Mouse (Mus musculus): Measurements from ENCODE around the gene Trim32. TPM values are rescaled to one million over a fixed set of nuclear protein-coding genes. Genes with fewer than 3 reads are reported as not detected.

The Trim32 gene
- 100 to 1,000 TPM; 212 to 244 TPM for total RNA-seq (2021)
- long read RNA-seq, experiment 1, transcript Trim32-202 (2 exons, 3,191 nt): minor isoform, 123 of 425 reads
- long read RNA-seq, experiment 1, transcript Trim32-201 (2 exons, 3,194 nt): major isoform, 237 of 425 reads
- long read RNA-seq, experiment 1, partial matches to known transcripts: 38 of 425 reads
- long read RNA-seq, experiment 1, other reads (novel, unspliced or antisense): 22 of 425 reads
- long read RNA-seq, experiment 2, transcript Trim32-201 (2 exons, 3,194 nt): major isoform, 163 of 278 reads
- long read RNA-seq, experiment 2, transcript Trim32-202 (2 exons, 3,191 nt): minor isoform, 75 of 278 reads
- long read RNA-seq, experiment 2, partial matches to known transcripts: 26 of 278 reads
- long read RNA-seq, experiment 2, other reads (novel, unspliced or antisense): 10 of 278 reads

DNA sequence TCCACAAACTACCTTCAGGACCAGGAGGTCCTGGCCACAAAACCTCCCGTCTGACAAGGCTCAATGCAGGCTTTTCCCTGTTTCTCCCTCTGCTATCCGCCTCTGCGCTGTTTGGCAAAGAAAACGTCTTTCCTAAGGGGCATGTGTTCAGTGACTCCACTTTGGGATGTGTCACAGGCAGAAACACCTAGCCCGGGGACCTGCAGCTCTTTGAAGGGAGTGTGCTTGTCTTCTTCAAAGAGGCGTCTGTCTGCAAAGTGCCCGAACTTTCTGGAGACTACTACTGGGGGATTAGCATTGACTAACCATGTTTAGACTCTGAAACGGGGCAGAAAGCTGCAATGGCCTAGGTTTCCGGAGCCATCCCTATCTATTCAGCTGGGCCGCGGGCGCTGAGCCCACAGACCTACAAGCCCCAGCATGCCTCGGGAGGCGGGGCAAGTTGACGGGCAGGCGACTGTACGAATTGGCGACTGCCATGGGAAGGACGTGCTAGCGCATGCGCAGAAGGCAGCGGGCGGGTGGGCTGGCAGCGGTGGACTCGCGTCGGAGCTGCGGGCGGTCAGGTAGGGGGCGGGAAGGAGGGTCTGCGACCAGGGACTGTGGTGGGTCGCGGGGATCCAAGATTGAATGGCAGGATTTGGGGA is at the start of gene Trim32:
Gene Trim32, plus strand, starts transcription at position 483 of the 647 bp plus-strand sequence.
- TF ChIP-seq CTCF (IDR thresholded peaks at IDR 0.05): no peak
- intact Hi-C loops (cut with DNase I): no loop called here
- Histone ChIP-seq H3K27ac (peak within 1 kb of the TSS; percentile 97), H3K4me3 (peak within 1 kb of the TSS; percentile 93)
- peak; percentile 99 to 100 for DNase-seq (ENCODE audit: extremely low spot score in 1 of 2, low spot score in 2 of 2)

DNA sequence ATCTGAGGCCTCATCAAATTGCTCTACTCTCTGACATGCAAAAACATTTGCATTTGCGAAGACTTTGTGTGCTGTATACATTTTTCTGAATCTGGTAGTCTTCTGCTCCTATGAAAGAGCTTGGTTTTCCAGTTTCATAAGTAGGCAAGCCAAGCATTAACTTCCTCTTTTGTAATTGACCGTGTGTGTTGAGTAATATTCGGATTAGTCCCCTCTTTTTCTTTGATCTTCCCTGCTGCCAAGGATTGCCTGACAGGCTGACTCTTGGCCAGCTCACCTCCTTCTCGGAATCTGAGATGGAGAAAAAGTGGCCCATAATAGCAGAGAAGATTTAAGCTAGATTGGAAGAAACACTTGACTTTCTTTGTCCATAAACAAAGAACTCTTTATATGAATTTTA is 39.3 kb upstream of the Trim32 start:
- Histone ChIP-seq H3K4me3 (no peak overlapping the region), H3K27ac (no peak overlapping the region)
- intact Hi-C loops (cut with DNase I): no loop called here
- no peak for TF ChIP-seq CTCF (IDR thresholded peaks at IDR 0.05)
- DNase-seq (ENCODE audit: extremely low spot score in 1 of 2, low spot score in 2 of 2): no peak

DNA sequence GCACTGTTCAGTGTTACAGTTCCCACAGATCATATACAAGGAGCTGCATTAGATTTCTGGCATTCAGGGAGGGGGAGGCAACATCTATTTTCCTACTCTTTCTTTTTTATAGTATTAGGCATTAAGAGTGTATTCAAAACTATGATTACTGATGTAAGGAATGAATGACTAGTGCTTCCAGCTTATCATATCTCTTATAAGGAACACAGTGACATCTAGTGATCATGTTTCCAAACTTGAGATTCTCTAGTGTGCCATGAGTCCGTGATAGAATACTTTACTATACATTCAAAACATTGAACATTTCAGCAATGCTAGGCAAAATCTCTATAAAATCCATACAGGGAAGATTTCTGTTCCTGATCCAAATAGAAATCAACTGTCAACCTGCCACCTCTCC is 24.5 kb upstream of the Trim32 start:
- H3K4me3 ChIP-seq: no peak overlapping the region
- no peak for DNase-seq (ENCODE audit: extremely low spot score in 1 of 2, low spot score in 2 of 2)
- TF ChIP-seq CTCF (IDR thresholded peaks at IDR 0.05): peak; percentile 49
- no peak overlapping the region for H3K27ac ChIP-seq
- intact Hi-C loops (cut with DNase I): no loop called here

DNA sequence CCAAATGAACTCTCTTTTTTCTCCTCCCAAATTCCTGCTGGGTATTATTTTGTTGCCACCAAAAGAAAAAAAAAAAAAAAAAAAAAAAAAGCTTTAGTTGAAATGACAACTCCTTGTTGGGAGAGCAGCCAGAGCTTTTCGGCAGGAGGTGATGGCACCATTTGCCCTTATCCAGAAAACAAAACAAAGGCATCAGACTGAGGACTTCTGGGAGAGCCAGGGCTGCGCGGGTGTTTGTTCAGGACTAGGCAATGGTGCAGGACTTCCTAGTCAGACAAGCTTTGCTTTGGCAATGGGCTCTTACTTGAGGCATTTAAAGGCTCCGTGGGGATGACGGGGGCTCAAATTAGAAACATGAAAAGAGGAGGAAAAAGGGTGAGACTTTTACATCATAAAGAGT is 17.8 kb upstream of the Trim32 start:
- Histone ChIP-seq H3K4me3 (no peak overlapping the region), H3K27ac (no peak overlapping the region)
- DNase-seq (ENCODE audit: extremely low spot score in 1 of 2, low spot score in 2 of 2): no peak
- intact Hi-C loops (cut with DNase I): loop anchor here (5.0 kb wide), 1 partner anchor 465 kb away; the partner anchor contains the start of gene Pappa
- no peak for TF ChIP-seq CTCF (IDR thresholded peaks at IDR 0.05)

DNA sequence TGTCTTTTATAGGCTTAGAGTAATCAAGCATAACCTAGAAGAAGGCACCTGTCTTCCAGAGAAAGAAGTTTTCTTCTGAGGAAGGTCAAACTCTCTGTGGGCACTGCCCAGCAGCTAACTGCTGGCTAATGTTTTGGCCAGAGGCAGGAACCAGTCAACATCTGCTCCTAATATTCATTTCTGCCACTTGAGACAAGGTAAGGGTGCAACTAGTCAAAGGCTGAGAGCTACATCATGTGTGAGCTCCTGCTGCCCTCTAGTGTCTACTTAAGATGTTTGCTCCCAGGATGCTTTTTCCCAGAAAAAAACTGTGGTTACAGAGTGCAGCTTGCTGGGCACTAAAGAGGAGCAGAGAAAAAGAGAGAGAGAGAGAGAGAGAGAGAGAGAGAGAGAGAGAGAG is 15.0 kb upstream of the Trim32 start:
- TF ChIP-seq CTCF (IDR thresholded peaks at IDR 0.05): peak; percentile 73
- Histone ChIP-seq H3K4me3 (no peak overlapping the region), H3K27ac (no peak overlapping the region)
- intact Hi-C loops (cut with DNase I): loop anchor here (1.0 to 5.0 kb wide), 3 partner anchors 467 to 1059 kb away; partner anchors contain the start of gene Pappa
- peak in 1 of 2 experiments; percentile 22 for DNase-seq (ENCODE audit: extremely low spot score in 1 of 2, low spot score in 2 of 2)

DNA sequence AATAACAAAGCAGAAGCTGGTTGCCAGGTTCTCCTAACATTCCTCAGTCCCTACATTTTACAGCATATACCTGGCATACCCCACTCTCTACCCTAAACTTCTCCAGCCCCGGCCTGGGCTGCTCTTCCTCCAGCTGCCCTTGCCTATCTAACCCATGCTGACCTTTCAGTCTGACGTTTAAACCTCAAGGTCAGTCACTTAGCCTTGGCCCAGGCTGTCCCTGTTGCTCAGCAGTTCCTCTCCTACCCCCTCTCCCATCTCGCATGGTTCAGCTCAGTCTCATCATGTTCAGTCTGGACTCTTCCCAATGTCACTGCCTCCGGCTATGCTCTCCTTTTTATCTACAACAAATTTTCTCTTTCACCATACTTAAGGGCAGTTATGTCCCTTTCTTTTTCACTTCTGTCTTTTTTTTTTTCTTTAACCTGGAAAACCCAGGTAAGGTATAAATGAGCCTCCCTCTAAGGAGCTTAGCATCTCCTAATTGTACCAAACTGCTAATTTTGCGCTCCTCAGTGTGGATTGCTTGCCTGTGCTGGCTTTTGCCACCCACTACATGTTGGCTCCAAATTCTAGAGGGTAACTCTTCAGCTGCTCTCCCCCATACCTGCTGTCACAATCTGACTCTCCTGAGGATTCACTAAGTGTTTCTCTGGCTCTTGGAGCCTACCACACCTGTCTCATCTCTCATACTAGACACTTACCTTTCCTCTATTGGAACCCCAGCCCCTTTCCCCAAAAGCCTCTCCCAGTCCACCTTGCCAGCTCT is 10.0 kb upstream of the Trim32 start:
- intact Hi-C loops (cut with DNase I): no loop called here

DNA sequence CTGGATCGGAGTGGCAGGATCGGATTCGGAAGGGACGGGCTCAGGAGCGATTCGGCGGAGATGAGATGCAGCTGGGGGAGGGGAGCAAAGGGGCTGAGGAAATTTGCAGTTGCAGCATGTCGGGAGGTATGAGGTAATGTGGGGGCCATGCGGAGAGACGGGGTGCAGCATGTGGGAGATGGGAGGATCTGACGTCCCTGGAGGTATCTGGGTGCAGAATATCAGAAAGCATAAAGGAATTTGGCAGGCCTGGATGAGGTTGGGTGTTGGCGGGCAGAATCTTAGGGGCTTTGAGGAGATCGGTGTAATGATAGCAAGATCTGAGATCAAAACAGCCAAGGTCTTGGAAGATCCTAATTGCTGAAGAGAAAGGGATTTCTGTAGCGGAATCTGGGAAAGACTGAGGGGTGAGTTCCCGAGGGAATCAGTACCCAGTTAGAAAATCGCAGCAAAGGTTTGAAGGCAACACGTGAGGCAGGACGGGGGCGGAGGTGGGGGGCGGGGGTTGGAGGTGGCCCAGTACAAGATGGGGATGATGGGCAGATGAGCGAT is 441 bp downstream of the Trim32 start:
- TF ChIP-seq CTCF (IDR thresholded peaks at IDR 0.05): no peak
- peak overlapping the region; percentile 97 for H3K27ac ChIP-seq
- intact Hi-C loops (cut with DNase I): no loop called here
- peak overlapping the region; percentile 93 for H3K4me3 ChIP-seq
- DNase-seq (ENCODE audit: extremely low spot score in 1 of 2, low spot score in 2 of 2): no peak

More for the DNA sequence above, 10.0 kb upstream of the Trim32 start:
- H3K27ac ChIP-seq: no peak overlapping the region
- DNase-seq (ENCODE audit: extremely low spot score in 1 of 2, low spot score in 2 of 2): no peak
- TF ChIP-seq CTCF (IDR thresholded peaks at IDR 0.05): no peak
- no peak overlapping the region for H3K4me3 ChIP-seq

DNA sequence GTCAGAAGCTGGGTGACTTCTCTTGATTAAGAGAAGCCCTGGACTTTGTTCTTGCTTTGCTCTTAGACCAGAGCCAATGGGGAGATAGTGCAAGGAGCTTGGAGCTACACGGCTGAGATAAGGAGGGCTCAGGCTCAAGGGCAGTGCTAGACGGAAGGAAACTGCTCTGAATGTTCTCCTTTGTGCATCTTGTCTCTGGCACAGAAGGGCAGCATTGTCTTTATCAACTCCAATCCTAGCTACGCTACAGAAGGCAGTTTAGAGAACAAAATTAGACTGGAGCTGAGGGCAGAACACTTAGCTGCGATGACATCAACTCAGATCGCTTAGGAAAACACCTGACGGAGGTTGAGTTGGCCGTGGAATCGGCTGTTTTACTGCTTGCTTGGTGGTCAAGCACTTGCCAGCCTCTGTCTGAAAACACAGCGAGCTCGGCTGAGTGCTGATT is 2.4 kb downstream of the Trim32 start:
- TF ChIP-seq CTCF (IDR thresholded peaks at IDR 0.05): no peak
- H3K4me3 ChIP-seq: peak overlapping the region; percentile 37
- no peak for DNase-seq (ENCODE audit: extremely low spot score in 1 of 2, low spot score in 2 of 2)
- peak overlapping the region; percentile 53 for H3K27ac ChIP-seq
- intact Hi-C loops (cut with DNase I): no loop called here

DNA sequence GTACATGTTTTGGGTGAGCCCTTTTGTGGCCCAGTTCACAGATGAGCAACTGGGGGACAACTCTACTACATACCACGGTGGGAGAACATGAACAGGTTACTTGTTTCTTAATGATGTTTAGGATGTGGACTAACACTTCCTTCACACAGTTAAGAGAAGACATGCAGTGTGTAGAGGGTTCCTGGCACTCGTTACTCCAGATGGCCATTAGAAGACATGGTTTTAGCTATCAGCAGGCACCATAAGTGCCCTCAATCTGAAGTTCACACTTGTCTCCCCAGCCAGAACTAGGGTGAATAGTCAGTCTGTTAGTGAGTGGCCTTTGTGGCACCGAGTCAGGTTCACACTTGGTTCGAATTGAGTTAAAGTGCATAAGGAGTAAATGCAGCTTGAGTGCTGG is 3.3 kb downstream of the Trim32 start:
- TF ChIP-seq CTCF (IDR thresholded peaks at IDR 0.05): no peak
- H3K27ac ChIP-seq: no peak overlapping the region
- intact Hi-C loops (cut with DNase I): no loop called here
- H3K4me3 ChIP-seq: no peak overlapping the region
- no peak for DNase-seq (ENCODE audit: extremely low spot score in 1 of 2, low spot score in 2 of 2)

DNA sequence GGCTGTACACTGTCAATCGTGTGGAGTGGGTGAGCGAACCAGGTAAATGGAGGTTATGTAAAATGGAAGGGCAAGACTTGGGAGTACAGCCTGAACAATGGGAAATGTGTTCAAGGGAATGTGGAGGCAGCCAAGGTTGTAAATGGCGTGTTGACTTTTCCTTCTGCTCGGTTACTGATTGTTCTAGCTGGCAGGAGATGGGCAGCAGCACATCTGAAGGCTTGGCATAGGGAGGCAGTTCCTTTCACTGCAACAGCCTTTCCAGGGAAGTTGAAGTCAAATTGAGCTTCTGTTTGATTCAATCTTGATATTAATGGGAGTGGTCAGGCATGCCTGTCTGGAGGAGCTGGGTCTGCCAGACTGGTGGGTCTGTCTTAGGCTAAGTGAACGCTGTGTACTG is 5.5 kb downstream of the Trim32 start:
- no peak overlapping the region for H3K27ac ChIP-seq
- DNase-seq (ENCODE audit: extremely low spot score in 1 of 2, low spot score in 2 of 2): no peak
- no peak for TF ChIP-seq CTCF (IDR thresholded peaks at IDR 0.05)
- H3K4me3 ChIP-seq: no peak overlapping the region
- intact Hi-C loops (cut with DNase I): no loop called here

DNA sequence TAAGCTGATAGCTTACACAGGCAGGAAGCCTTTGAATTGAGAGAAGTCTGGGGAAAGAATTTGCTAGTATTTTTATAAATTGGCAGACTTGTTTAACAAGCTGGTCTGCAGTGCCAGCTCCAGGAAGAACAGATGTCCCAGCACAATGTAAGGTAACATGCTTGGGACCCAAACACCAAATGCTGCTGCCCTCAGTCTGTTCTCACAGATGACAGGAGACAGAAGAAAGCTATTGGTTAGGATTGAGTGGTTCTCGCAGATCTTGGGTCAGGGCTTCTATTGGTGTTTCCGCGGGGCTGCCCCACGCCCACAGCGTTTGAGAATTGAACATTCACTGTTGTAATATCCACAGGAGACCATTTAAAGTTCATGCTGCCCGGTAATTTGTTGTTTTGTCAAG is 6.1 kb downstream of the Trim32 start:
- Histone ChIP-seq H3K27ac (no peak overlapping the region), H3K4me3 (no peak overlapping the region)
- no peak for TF ChIP-seq CTCF (IDR thresholded peaks at IDR 0.05)
- intact Hi-C loops (cut with DNase I): no loop called here
- no peak for DNase-seq (ENCODE audit: extremely low spot score in 1 of 2, low spot score in 2 of 2)
